Mouse (Mus musculus) ES-E14 (cell line): ENCODE data around the gene Cpn1. TPM values are rescaled to one million over a fixed set of nuclear protein-coding genes. Genes with fewer than 3 reads are reported as not detected.
"Not testable (repeated sequence)": the region's sequence is repeated elsewhere in the genome, so short reads cannot be mapped to it uniquely, and the experiment has no call there.

ENCODE experiments used
- DNase-seq: peaks from one replicate; pipeline ENCODE4 v3.0.0-alpha.2; 2013; ENCODE audit warnings: low read depth, low spot score
- H3K27ac ChIP-seq: 2 replicates; pipeline ENCODE4 v1.5.1; 2012; ENCODE audit warnings: low read depth, mild to moderate bottlenecking, low read length, moderate library complexity, mixed read lengths; ENCODE audit not compliant: poor library complexity, insufficient read depth, severe bottlenecking
- H3K36me3 ChIP-seq: 2 replicates; pipeline ENCODE4 v1.6.1; 2012; ENCODE audit warnings: mild to moderate bottlenecking, low read length, moderate library complexity, mixed read lengths; ENCODE audit not compliant: control insufficient read depth, poor library complexity, insufficient read depth, severe bottlenecking
- H3K4me1 ChIP-seq, 2 experiments: fragments of 150-350 bp in 1 of 2; sonication (generic) in 1 of 2; 2 replicates each; pipeline ENCODE4 v1.6.1; 2012; ENCODE audit warnings: low read length in 2 of 2, mild to moderate bottlenecking in 1 of 2, mixed read lengths in 1 of 2; ENCODE audit not compliant: control insufficient read depth in 2 of 2, insufficient read depth in 2 of 2, poor library complexity in 1 of 2
- H3K4me3 ChIP-seq, 2 experiments: fragments of 150-350 bp in 1 of 2; sonication (generic) in 1 of 2; 2 replicates each; pipeline ENCODE4 v1.5.1; 2012; ENCODE audit warnings: low read length in 2 of 2, low read depth in 1 of 2, mild to moderate bottlenecking in 1 of 2, mixed read lengths in 1 of 2; ENCODE audit not compliant: insufficient read depth in 1 of 2, poor library complexity in 1 of 2, severe bottlenecking in 1 of 2
- H3K9ac ChIP-seq: 2 replicates; pipeline ENCODE4 v1.6.1; 2012; ENCODE audit warnings: low read depth, mild to moderate bottlenecking, low read length, mixed read lengths; ENCODE audit not compliant: poor library complexity, insufficient read depth, severe bottlenecking
- H3K9me3 ChIP-seq: fragments of 150-350 bp; sonication (generic); 2 replicates; pipeline ENCODE4 v1.6.1; 2012; ENCODE audit warnings: low read depth, mild to moderate bottlenecking, low read length; ENCODE audit not compliant: control insufficient read depth, insufficient read depth
- CHD2 ChIP-seq: IDR thresholded peaks from 2 replicates; pipeline ENCODE4 v1.6.1; 2014; ENCODE audit warnings: mild to moderate bottlenecking, low read depth, low read length, inconsistent platforms
- HCFC1 ChIP-seq: IDR thresholded peaks from 2 replicates; pipeline ENCODE4 v1.6.1; 2012; ENCODE audit warnings: low read length, inconsistent platforms, borderline replicate concordance; ENCODE audit not compliant: insufficient read depth
- MAFK ChIP-seq: IDR thresholded peaks from 2 replicates; pipeline ENCODE4 v1.6.1; 2014; ENCODE audit warnings: mild to moderate bottlenecking, low read depth, low read length, inconsistent platforms; ENCODE audit not compliant: insufficient read depth
- ZC3H11A ChIP-seq: IDR thresholded peaks from 2 replicates; pipeline ENCODE4 v1.6.1; 2012; ENCODE audit warnings: low read depth, mild to moderate bottlenecking, inconsistent platforms, low read length, borderline replicate concordance
- ZNF384 ChIP-seq: IDR thresholded peaks from 2 replicates; pipeline ENCODE4 v1.6.1; 2012; ENCODE audit warnings: low read depth, low read length, inconsistent platforms
- in situ Hi-C, 2 experiments: fragments of 600-800 bp; cut with MboI; formaldehyde crosslinking; loops; one replicate each; pipeline ENCODE4 v1.15.1; 2025; ENCODE audit warnings: low sequenced_read_pairs in 2 of 2, inconsistent platforms in 1 of 2; ENCODE audit not compliant: unreplicated experiment in 2 of 2
- total RNA-seq: library from RNA; depleted of rRNA; stranded (reverse); fragments of 300-350 nt; gene quantifications from 2 replicates; pipeline ENCODE4 v1.2.3, GENCODE M21; 2012

The Cpn1 gene
- total RNA-seq, 1 experiment = 11.8 TPM

- DNase-seq = no peak
- H3K4me3 ChIP-seq = no peak overlapping the region
- in situ Hi-C loops = loop anchor here in 1 of 2 experiments (10.0 kb wide), 1 partner anchor 120 kb away; no protein-coding TSS in a partner anchor
- no peak overlapping the region for H3K27ac ChIP-seq
- no peak overlapping the region for H3K9ac ChIP-seq
- TF ChIP-seq MAFK (no peak), ZNF384 (no peak), CHD2 (no peak), HCFC1 (no peak), ZC3H11A (no peak)
- no peaks in the 10 kb centered on the region for H3K9me3 ChIP-seq
- H3K36me3 ChIP-seq = no peaks in the 10 kb centered on the region
- H3K4me1 ChIP-seq = no peaks in the 10 kb centered on the region
Observed at GRCm38 (mm10) chr19:43954864-43955263, 31.5 kb downstream of the Cpn1 start.

GRCm38 (mm10) chr19:43952936-43953335 is 33.4 kb downstream of the Cpn1 start:
- H3K27ac ChIP-seq, DNase-seq, H3K9me3 ChIP-seq, H3K4me1 ChIP-seq, H3K9ac ChIP-seq, H3K36me3 ChIP-seq, H3K4me3 ChIP-seq: not testable (repeated sequence)
- in situ Hi-C loops = loop anchor here in 1 of 2 experiments (10.0 kb wide), 1 partner anchor 118 kb away; no protein-coding TSS in a partner anchor

GRCm38 (mm10) chr19:43949111-43949810 is 37.1 kb downstream of the Cpn1 start:
- DNase-seq = peak; percentile 77
- Histone ChIP-seq H3K36me3 (no peaks in the 10 kb centered on the region), H3K27ac (no peak overlapping the region), H3K9me3 (no peaks in the 10 kb centered on the region), H3K9ac (no peak overlapping the region), H3K4me1 (peaks cover 2 to 5% of the 10 kb centered on the region in 2 experiments; a peak in 2 of 4 replicates), H3K4me3 (peak overlapping the region in 1 of 2 experiments; percentile 19; a peak in 2 of 4 replicates)
- in situ Hi-C loops = no loop called here
- TF ChIP-seq ZC3H11A = no peak
- no peak for TF ChIP-seq ZNF384
- no peak for TF ChIP-seq MAFK
- TF ChIP-seq HCFC1 = no peak
- TF ChIP-seq CHD2 = no peak

GRCm38 (mm10) chr19:43944566-43944965 is 41.8 kb downstream of the Cpn1 start:
- no peak overlapping the region for H3K27ac ChIP-seq

GRCm38 (mm10) chr19:43943076-43943475 is 43.3 kb downstream of the Cpn1 start:
- no peak for DNase-seq
- no peaks in the 10 kb centered on the region for H3K36me3 ChIP-seq
- no peak overlapping the region for H3K4me3 ChIP-seq
- H3K4me1 ChIP-seq = peaks cover 2 to 3% of the 10 kb centered on the region in 2 experiments; a peak in 3 of 4 replicates
- TF ChIP-seq HCFC1 (no peak), ZC3H11A (no peak), MAFK (no peak), CHD2 (no peak), ZNF384 (no peak)
- in situ Hi-C loops = no loop called here
- H3K9me3 ChIP-seq = no peaks in the 10 kb centered on the region
- no peak overlapping the region for H3K9ac ChIP-seq
- H3K27ac ChIP-seq = no peak overlapping the region

More at GRCm38 (mm10) chr19:43944566-43944965, 41.8 kb downstream of the Cpn1 start:
- Histone ChIP-seq H3K36me3 (no peaks in the 10 kb centered on the region), H3K4me1 (peaks cover 3 to 4% of the 10 kb centered on the region in 2 experiments; a peak in 3 of 4 replicates), H3K9ac (no peak overlapping the region), H3K4me3 (no peak overlapping the region), H3K9me3 (no peaks in the 10 kb centered on the region)
- no peak for DNase-seq
- no peak for TF ChIP-seq MAFK
- no peak for TF ChIP-seq ZC3H11A
- no peak for TF ChIP-seq HCFC1
- TF ChIP-seq ZNF384 = no peak
- no peak for TF ChIP-seq CHD2
- in situ Hi-C loops = no loop called here
